Mouse (Mus musculus) midbrain, embryonic 11.5 days (tissue): ENCODE results near the gene Plcxd2. TPM values are rescaled to one million over a fixed set of nuclear protein-coding genes. Genes with fewer than 3 reads are reported as not detected.

Source experiments
- ATAC-seq: fragments of 200-750 bp; cut with Nextera tagmentation; 2 replicates; pipeline ENCODE4 v1.8.0; 2017; ENCODE audit warnings: moderate TSS enrichment, moderate library complexity; ENCODE audit not compliant: low FRiP score
- DNase-seq: peaks from one replicate; pipeline ENCODE4 v3.0.0; 2015; ENCODE audit warnings: low spot score; ENCODE audit errors: missing footprints
- H3K27ac ChIP-seq: fragments of 300-500 bp; sonication (generic); 2 replicates; pipeline ENCODE4 v1.5.1; 2014; ENCODE audit warnings: low read depth, low read length
- H3K27me3 ChIP-seq: fragments of 300-500 bp; sonication (generic); 2 replicates; pipeline ENCODE4 v1.6.1; 2014; ENCODE audit warnings: mild to moderate bottlenecking, low read length, moderate library complexity, mixed read lengths; ENCODE audit not compliant: control insufficient read depth, insufficient read depth
- H3K36me3 ChIP-seq: fragments of 300-500 bp; sonication (generic); 2 replicates; pipeline ENCODE4 v1.6.1; 2014; ENCODE audit warnings: mild to moderate bottlenecking, low read length, moderate library complexity, mixed read lengths; ENCODE audit not compliant: control insufficient read depth, insufficient read depth
- H3K4me1 ChIP-seq: fragments of 300-500 bp; sonication (generic); 2 replicates; pipeline ENCODE4 v1.6.1; 2014; ENCODE audit warnings: low read length; ENCODE audit not compliant: control insufficient read depth, insufficient read depth
- H3K4me2 ChIP-seq: fragments of 300-500 bp; sonication (generic); 2 replicates; pipeline ENCODE4 v1.6.1; 2014; ENCODE audit warnings: mild to moderate bottlenecking, moderate library complexity
- H3K4me3 ChIP-seq: fragments of 300-500 bp; sonication (generic); 2 replicates; pipeline ENCODE4 v1.5.1; 2014; ENCODE audit warnings: low read depth, low read length
- H3K9ac ChIP-seq: fragments of 300-500 bp; sonication (generic); 2 replicates; pipeline ENCODE4 v1.6.1; 2014; ENCODE audit warnings: low read length
- H3K9me3 ChIP-seq: fragments of 300-500 bp; sonication (generic); 2 replicates; pipeline ENCODE4 v1.6.1; 2016; ENCODE audit warnings: low read length; ENCODE audit not compliant: control insufficient read depth
- WGBS: fragments of 180-500 bp; shearing (Covaris S2); extraction: QIAGEN DNeasy Blood & Tissue Kit; methylation state at CpG from one replicate; pipeline ENCODE4 v1.1.7; 2014; 5-methylcytosine and 5-hydroxymethylcytosine counted together
- polyA plus RNA-seq: library from polyadenylated mRNA; unstranded; fragments of >200 nt; fragmentation: Nextera tagmentation; extraction: Ambion mirVana; gene quantifications from 2 replicates; pipeline ENCODE4 v1.2.1, GENCODE M21; 2014

The Plcxd2 gene
- polyA plus RNA-seq, 1 experiment from 2014 or later, result 3.4 TPM

- Histone ChIP-seq H3K9ac (no peak overlapping the region), H3K27me3 (no peaks in the 10 kb centered on the region), H3K4me1 (no peaks in the 10 kb centered on the region), H3K9me3 (no peaks in the 10 kb centered on the region), H3K4me2 (no peak overlapping the region), H3K27ac (no peak overlapping the region), H3K36me3 (no peaks in the 10 kb centered on the region), H3K4me3 (no peak overlapping the region)
- no peak for ATAC-seq
- no peak for DNase-seq
- 69% methylated on average over 5 of the region's 5 CpGs for WGBS
These were observed 57.5 kb downstream of the Plcxd2 start for GRCm38 (mm10) chr16:45952501-45952900.

GRCm38 (mm10) chr16:45952035-45952434 lies 58.0 kb downstream of the Plcxd2 start:
- no peaks in the 10 kb centered on the region for H3K36me3 ChIP-seq
- DNase-seq (no peak), ATAC-seq (no peak)
- H3K9ac ChIP-seq, result no peak overlapping the region
- H3K4me3 ChIP-seq, result no peak overlapping the region
- no peak overlapping the region for H3K4me2 ChIP-seq
- 91% methylated on average over 2 of the region's 2 CpGs for WGBS
- no peak overlapping the region for H3K27ac ChIP-seq
- no peaks in the 10 kb centered on the region for H3K27me3 ChIP-seq
- H3K4me1 ChIP-seq, result no peaks in the 10 kb centered on the region
- H3K9me3 ChIP-seq, result no peaks in the 10 kb centered on the region

GRCm38 (mm10) chr16:45946335-45946734 lies 63.7 kb downstream of the Plcxd2 start:
- 97% methylated on average over 2 of the region's 2 CpGs for WGBS
- Histone ChIP-seq H3K9ac (no peak overlapping the region), H3K4me2 (no peak overlapping the region), H3K4me3 (no peak overlapping the region), H3K27ac (no peak overlapping the region), H3K9me3 (no peaks in the 10 kb centered on the region), H3K36me3 (no peaks in the 10 kb centered on the region), H3K27me3 (no peaks in the 10 kb centered on the region), H3K4me1 (no peaks in the 10 kb centered on the region)
- ATAC-seq (no peak), DNase-seq (no peak)

GRCm38 (mm10) chr16:45945649-45946048 lies 64.4 kb downstream of the Plcxd2 start:
- DNase-seq (no peak), ATAC-seq (no peak)
- Histone ChIP-seq H3K4me3 (no peak overlapping the region), H3K4me2 (no peak overlapping the region), H3K36me3 (no peaks in the 10 kb centered on the region), H3K27ac (no peak overlapping the region), H3K4me1 (no peaks in the 10 kb centered on the region), H3K9me3 (no peaks in the 10 kb centered on the region), H3K27me3 (no peaks in the 10 kb centered on the region), H3K9ac (no peak overlapping the region)
- WGBS, result 92% methylated on average over 5 of the region's 5 CpGs

- Histone ChIP-seq H3K36me3 (no peaks in the 10 kb centered on the region), H3K9ac (no peak overlapping the region), H3K4me2 (no peak overlapping the region), H3K9me3 (no peaks in the 10 kb centered on the region), H3K27me3 (no peaks in the 10 kb centered on the region), H3K27ac (no peak overlapping the region), H3K4me3 (no peak overlapping the region), H3K4me1 (no peaks in the 10 kb centered on the region)
- DNase-seq (no peak), ATAC-seq (no peak)
- 68% methylated on average over 11 of the region's 11 CpGs for WGBS
These were observed 64.8 kb downstream of the Plcxd2 start for GRCm38 (mm10) chr16:45945174-45945631.

- WGBS, result 90% methylated on average over 8 of the region's 8 CpGs
- Histone ChIP-seq H3K4me2 (no peak overlapping the region), H3K4me1 (no peaks in the 10 kb centered on the region), H3K27ac (no peak overlapping the region), H3K27me3 (no peaks in the 10 kb centered on the region), H3K9me3 (no peaks in the 10 kb centered on the region; the same call in 1 of the 2 replicates), H3K4me3 (no peak overlapping the region), H3K9ac (no peak overlapping the region), H3K36me3 (no peaks in the 10 kb centered on the region)
- DNase-seq, result no peak
- ATAC-seq, result no peak
These were observed 67.7 kb downstream of the Plcxd2 start for GRCm38 (mm10) chr16:45942169-45942891.

- Histone ChIP-seq H3K27ac (no peak overlapping the region), H3K36me3 (no peaks in the 10 kb centered on the region), H3K4me1 (no peaks in the 10 kb centered on the region; the same call in 1 of the 2 replicates), H3K4me2 (no peak overlapping the region), H3K4me3 (no peak overlapping the region), H3K9ac (no peak overlapping the region), H3K27me3 (no peaks in the 10 kb centered on the region), H3K9me3 (no peaks in the 10 kb centered on the region; the same call in 1 of the 2 replicates)
- DNase-seq (no peak), ATAC-seq (no peak)
- 86% methylated on average over 2 of the region's 2 CpGs for WGBS
These were observed 69.3 kb downstream of the Plcxd2 start for GRCm38 (mm10) chr16:45940701-45941100.

- no peaks in the 10 kb centered on the region for H3K36me3 ChIP-seq
- no peak overlapping the region for H3K9ac ChIP-seq
- H3K27ac ChIP-seq, result no peak overlapping the region
- ATAC-seq (no peak), DNase-seq (no peak)
- no peaks in the 10 kb centered on the region for H3K27me3 ChIP-seq
- WGBS, result 94% methylated on average over 3 of the region's 3 CpGs
- no peak overlapping the region for H3K4me2 ChIP-seq
- no peaks in the 10 kb centered on the region; the same call in none of the 2 replicates for H3K4me1 ChIP-seq
- H3K4me3 ChIP-seq, result no peak overlapping the region
- no peaks in the 10 kb centered on the region; the same call in 1 of the 2 replicates for H3K9me3 ChIP-seq
These were observed 70.6 kb downstream of the Plcxd2 start for GRCm38 (mm10) chr16:45939436-45939835.

- DNase-seq (no peak), ATAC-seq (no peak)
- WGBS, result 68% methylated on average over 2 of the region's 2 CpGs
- H3K4me3 ChIP-seq, result no peak overlapping the region
- no peaks in the 10 kb centered on the region for H3K36me3 ChIP-seq
- no peaks in the 10 kb centered on the region; the same call in 1 of the 2 replicates for H3K9me3 ChIP-seq
- no peak overlapping the region for H3K9ac ChIP-seq
- H3K27me3 ChIP-seq, result no peaks in the 10 kb centered on the region
- H3K4me1 ChIP-seq, result no peaks in the 10 kb centered on the region; the same call in none of the 2 replicates
- H3K4me2 ChIP-seq, result no peak overlapping the region
- H3K27ac ChIP-seq, result no peak overlapping the region
These were observed 72.6 kb downstream of the Plcxd2 start for GRCm38 (mm10) chr16:45937381-45937780.
